Mouse (Mus musculus) testis, postnatal 10 days (tissue): Measurements from ENCODE around the gene Mllt10.

Source experiments
- DNase-seq: peaks from one replicate; pipeline ENCODE4 v3.0.0; 2021; ENCODE audit warnings: low spot score

Mllt10 gene

DNA sequence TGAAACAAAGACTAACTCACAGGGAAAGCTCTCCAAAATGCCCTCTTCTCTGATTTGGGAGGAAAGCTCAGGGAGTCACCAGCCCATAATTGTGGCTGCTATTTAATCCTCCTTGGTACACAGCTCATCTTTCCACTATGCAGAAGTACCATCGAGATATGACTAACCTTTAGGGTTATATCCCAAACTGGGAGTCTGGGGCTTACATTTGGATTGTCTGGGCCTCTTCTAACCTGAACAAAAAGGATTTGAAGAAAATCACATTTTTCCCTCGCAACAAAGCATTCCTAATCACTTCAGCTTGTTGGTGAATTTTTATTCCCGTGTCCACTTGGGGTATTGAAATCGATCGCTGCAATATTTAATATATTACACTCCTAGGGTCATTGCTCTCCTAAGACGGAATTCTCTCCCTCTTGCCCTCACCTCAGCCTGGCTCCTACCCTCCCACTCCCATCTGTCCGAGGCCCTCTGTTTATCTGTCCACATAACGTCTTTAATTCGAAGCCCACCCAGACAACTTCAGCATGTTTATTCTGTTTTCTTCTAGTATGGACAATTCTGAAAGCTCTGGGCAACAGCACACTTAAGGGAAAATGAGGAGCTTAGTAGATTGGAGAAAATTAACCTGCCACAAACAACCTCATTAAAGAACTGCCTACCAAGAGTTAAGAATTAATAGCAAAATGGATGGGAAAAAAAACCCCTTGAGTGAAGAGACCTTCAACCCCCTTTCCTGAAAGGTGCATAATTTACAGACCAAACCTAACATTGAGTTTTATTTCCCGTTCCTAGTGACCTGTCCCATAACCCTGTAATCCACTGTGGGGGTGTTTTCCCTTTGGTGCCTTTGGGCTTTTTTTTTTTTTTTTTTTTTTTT is 20.4 kb upstream of the Mllt10 start:
- no peak for DNase-seq

DNA sequence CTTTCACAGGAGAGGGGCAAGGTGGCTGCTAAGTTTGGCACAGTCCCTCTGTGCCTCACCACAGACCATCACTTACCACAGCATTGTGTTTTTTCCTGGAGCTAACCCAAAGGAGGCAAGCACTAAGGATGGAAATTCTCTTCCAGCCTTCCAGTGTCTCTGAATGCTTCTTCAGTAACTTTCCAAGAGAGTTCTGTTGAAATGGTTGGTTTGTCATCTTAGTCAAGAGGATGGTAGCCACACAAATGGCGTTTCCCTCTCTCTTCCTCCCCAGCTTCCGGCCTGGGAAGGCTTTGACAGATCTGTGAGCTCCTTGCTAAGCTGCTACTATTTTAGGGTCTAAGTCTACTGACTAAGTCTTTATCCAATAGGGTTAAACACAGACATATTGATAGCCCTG is 17.5 kb upstream of the Mllt10 start, which contains the start of gene A930004D18Rik:
A930004D18Rik (minus strand) TSS at position 247 of the 400 bp plus-strand sequence.
- no peak for DNase-seq

DNA sequence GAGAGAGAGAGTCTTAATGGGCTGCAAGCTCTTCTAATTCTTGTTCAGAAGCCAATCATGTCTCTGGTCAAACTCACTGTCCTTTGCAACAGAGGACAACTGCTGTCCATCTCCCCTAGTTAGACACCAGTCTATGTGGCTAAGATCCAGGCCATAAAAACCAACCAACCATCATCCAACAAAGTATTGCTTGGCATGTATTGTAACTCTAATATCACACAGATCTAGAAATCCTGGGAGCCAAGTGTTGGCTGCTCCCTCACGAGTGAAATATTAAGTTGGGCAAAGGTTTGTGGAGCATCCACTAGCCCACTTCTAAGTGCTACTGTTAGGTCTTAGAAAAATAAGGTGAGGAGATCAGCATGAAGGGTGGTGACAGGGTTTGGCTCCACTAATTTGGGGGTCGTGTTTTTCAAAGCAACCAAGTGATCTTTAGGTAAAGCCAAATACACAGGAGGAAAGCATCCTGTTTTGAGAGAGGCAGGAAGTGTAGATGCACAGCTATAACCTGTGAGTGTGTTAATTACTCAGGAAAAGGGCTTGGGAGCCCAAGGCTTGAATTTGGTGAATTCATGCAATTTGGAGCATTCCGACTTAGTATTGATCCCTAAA is 16.8 kb upstream of the Mllt10 start:
- DNase-seq, result no peak

DNA sequence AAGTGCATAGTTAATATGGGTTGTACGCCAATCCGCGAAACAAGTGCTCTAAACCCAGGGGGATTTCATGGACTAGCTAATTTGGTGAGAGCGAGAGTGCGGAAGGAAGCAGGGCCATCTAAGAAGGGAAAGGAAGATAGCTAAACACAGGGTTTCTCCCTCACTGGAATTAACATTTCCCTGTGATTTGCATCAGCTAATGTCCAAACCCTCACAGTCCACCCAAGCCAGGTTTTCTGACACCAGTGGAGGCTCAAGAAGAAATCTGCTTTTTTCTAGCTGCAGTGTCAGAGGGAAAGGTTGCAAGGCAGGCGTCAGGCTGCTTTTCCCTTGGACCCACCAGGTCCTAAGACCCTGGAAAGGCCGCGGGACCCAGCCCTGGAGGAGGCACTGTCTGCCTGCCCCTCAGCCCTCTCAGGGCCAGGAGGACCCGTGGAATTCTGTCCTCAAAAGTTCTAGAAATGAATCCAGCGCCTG is 16.1 kb upstream of the Mllt10 start:
- DNase-seq, result no peak

DNA sequence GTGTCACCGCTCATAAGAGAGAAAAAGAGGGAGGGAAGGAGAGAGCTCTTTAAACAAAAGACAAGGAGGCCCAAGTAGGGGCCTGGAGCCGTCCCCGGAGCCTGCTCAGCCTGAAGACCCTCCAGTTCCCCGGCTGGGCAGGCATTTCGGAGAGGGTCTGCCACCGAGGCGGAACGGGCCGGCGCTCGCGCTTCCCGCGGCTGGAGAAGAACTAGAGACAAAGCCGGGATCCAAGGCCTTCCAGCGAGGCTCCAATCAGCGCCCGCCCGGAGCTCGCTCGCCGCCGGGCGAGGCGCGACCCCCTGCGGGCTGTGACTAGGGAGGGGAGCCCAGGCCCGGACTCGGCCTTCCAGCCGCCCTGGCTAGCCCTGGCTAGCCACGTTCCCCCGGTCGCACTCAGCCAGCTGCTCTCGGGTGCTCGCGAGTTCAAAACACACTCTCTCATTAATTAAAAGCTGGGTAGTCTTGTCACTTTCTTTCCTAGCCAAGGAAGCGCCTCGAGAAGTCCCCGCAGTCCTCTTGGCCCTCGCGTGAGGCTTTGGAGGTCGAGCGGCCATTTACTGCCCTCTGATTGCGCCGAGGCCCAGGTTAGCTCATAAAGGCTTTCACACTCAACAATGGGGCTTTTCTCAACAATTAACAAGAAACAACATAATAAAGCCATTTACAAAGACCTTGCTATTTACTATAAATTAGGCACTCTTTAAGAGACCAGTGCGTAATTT is 15.3 kb upstream of the Mllt10 start:
- no peak for DNase-seq

GRCm38 (mm10) chr2:18040347-18041160 is 14.5 kb upstream of the Mllt10 start:
- no peak for DNase-seq

GRCm38 (mm10) chr2:18041199-18041885 is 13.7 kb upstream of the Mllt10 start:
- DNase-seq, result no peak

- no peak for DNase-seq
Observed at GRCm38 (mm10) chr2:18045143-18045780, 9.8 kb upstream of the Mllt10 start.

DNA sequence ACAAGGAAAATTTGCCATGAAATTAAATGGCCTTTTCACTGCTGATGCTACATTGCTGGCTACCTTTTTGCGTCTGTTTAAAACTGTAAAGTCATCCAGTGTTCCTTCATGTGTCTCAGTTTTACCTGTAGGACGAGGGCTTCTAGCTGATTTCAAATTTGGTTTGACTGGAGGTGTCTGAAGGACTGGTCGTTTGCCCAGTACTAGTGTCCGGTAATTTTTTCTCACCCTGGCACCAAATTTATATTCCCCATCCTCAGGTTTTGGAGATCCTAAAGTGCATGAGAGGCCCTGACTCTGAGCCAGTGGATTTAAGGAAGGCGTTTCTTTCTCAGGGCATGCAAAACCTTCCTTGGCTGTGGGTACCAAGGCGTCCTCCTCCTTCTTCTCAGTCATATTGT is 9.3 kb upstream of the Mllt10 start:
- no peak for DNase-seq

DNA sequence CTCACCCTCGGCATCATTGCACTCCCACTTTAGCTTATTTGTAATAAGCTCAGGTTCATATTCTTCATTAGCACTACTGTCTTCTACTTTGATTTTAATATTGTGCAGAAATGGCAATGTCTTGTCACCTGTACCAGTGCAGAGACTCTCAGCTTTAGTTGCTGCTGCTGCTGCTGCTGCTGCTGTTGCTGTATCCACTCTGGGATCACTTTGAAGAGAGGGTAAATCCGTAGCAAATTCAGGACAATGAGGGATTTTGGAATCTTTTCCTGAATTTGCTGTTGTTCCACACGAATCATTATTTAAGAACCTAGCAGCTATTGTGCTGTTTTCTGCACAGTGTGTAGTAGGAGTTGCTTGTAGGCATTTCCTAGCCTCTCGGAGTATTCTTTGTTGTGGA is 8.9 kb upstream of the Mllt10 start:
- no peak for DNase-seq

DNA sequence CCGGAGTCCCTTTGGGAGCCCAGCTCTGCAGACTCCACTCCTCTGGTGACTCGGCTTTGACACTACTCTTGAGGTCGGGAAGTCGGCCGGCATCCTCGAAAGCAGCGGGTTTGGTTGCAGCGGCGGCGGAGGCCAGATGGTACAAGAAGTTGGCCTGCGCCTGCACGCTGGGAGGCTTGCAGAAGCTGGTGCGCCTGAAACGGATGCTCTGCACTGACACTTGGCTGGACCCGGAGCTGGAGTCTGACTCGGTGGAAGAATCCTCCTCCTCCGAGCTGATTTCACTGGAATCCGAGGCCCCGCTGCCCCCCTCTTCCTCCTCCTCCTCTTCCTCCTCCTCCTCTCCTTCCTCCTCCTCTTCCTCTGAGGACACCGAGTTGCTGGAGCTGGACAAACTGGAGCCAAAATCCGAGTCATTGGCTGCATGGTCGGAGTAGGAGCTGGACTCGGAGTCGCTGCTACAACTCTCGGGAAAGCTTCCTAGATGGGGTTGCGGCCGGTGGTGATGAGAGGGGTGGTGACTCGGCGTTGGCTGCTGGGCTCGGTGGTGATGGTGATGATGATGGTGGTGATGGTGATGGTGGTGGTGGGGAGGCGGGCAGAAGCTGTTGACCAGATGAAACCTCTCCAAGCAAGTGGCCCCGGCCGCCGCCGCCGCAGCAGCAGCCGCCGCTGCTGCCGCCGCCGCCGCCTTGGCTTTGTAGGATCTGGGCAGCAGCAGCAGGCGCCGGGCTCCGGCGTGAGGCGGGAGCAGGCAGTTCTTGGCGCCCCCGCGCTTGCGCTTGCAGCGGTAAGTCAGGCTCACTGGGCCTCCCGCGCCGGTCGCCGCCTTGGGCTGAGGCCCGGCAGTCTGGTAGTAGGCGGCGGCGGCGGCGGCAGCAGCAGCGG is 8.0 kb upstream of the Mllt10 start:
- peak; percentile 74 for DNase-seq

DNA sequence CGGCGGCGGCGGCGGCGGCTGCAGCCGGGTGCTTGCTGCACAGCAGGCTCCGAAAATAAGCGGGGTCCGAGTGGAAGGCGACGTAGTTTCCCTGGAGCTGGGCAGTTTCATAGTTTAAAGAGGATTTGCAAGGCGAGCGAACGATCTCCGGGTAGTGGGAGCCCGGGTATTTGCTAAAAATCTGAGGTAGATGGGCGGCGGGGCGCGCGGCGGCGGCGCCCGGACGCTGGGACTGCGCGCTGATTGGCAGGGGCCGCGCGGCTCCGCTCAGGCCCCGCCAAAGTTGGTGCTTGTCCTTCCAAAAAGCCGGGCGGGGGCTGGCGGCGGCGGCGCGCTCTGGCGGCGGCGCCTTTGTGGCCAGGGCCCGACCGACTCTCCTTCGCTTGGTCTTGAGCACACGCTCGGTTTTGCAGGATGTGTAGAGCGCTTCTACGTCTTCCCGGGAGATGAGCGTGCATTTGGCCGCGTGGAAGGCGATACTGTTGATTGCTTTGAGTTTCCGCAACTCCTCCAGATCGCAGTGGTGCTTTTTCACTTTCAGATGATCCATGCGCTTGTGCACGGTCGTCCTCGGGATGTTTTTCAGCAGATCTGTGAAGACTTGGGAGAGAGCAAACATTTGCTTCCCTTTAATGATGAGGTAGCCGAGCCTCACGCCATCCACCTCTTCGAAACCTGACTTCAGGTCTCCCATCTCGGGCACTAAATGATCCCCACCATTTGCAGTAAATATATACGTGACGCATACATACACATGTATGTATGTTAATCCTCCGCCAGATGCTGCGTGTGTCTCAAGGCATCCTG is 7.2 kb upstream of the Mllt10 start:
- peak; percentile 78 for DNase-seq

GRCm38 (mm10) chr2:18048453-18049075 is 6.5 kb upstream of the Mllt10 start, which contains the start of gene Skida1:
TSS of gene Skida1 (minus strand) at chr2:18049051.
- no peak for DNase-seq

GRCm38 (mm10) chr2:18049279-18049821 is 5.7 kb upstream of the Mllt10 start:
- no peak for DNase-seq

DNA sequence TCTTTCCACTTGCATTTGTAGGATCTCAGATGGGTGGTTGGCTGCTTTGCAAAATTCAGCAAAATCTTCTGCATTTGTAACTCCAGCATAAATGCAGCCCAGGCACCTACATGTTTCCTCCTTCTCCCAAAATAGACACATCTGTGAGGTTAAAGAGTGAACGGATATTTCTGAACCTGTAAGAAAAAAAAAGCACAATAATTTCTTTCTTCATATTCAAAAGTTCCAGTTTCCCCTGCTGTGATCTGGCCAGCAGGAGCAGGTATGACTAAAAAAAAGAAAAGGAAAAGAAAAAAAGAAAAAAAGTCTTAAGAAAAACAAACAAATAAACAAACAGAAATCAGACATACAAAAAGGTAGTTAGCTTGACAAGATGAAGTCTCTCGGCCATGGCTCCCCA is 5.0 kb upstream of the Mllt10 start:
- DNase-seq, result no peak

DNA sequence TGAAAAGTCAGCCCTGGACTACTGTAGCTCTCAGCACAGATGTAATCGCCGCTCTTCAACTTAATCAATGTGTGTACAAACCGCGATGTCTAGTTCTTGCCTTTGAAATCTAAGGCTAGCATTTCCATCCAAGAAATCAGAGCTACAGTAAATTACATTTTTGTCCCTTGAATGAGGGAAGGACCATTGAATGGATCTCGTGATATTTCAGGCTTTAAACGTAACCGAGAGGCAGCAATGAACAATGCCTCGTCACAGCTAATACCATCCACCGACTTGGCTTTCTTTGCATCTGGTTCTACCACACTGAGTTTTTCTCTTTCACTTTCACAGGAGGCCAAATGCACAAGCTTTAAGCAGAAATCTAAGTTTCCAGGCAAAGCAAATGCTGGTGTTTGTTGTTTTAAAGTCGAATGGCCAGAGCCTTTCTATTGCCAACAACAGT is 4.5 kb upstream of the Mllt10 start:
- no peak for DNase-seq

DNA sequence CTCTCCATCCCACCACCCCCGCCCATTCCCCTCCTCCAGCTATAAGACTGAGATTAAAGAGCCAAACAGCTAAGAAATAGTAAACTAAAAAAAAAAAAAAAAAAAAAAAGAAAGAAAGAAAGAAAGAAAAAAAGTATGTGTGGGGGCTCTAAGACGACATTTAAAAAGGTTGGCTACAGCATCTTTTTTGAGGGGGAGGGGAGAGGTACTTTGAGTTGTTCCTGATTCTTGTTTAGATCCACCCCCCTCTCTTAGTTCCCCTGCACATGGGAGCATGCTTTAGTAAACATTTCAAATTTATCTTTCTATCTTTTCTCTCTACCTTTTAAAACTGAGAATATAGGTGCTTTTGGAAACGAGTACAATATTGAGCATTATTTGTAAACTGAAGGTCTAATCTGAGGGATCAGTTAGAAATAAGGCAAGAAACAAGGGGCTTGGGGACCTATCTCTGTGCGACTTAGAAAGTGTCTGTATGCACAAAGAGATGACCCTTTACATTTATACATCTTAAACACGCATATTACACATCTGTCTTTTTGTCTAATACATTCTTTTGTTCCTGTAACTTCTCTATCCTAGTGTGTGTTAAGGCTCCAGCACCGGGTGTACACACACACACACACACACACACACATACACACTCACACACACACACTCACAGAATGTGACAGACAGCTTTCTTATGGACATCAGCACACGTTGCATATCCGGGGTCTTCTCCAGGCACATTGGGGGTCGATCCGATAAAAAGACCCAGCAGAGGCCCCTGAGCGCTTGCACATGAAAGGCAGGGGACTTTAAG is 3.8 kb upstream of the Mllt10 start:
- DNase-seq, result no peak
